Comparison of ENCODE assay signal across 9 mouse cellular contexts in genomic region chr4:3067265-3067664, GRCm38 (mm10).
DNase-seq lines count a peak whose midpoint lies in the region; ATAC-seq and TF ChIP-seq lines count a peak whose summit lies in the region.
"Had no signal": no experiment of that assay in that cellular context is flagged by ENCODE, and none has a peak within 500 bp of the region (broad histone marks: within the 10 kb centered on the region; RNA-seq: fewer than 3 reads in every experiment).

No protein-coding gene starts in this region.

- no peak for DNase-seq in heart, postnatal 25 days (ENCODE audit: low spot score)
- DNase-seq in ovary, adult 18-20 months (ENCODE audit: low spot score) = peak; percentile 1
- no peak for DNase-seq in ovary, postnatal 10 days (ENCODE audit: low spot score)
- DNase-seq in hindbrain, postnatal 0 days (ENCODE audit: low spot score) = no peak
- peak; percentile 35 for DNase-seq in testis, postnatal 10 days (ENCODE audit: low spot score)
- no peak for DNase-seq in layer of hippocampus, postnatal 14 days (ENCODE audit: low spot score in 2 of 2)
- no peak for DNase-seq in embryo, embryonic 11 days

- no peak overlapping the region for H3K27ac ChIP-seq in heart, embryonic 14.5 days (replicated peaks in 1 of 2; ENCODE audit: control insufficient read depth in 1 of 2, insufficient read depth in 1 of 2, low read depth in 2 of 2, low read length in 2 of 2)
- no peak overlapping the region for H3K27ac ChIP-seq in hindbrain, postnatal 0 days
- H3K27ac ChIP-seq: liver, embryonic 14.5 days had no signal

- peaks cover 87% of the 10 kb centered on the region for H3K9me3 ChIP-seq in heart, embryonic 14.5 days (ENCODE audit: control insufficient read depth, low read length)
- H3K9me3 ChIP-seq in hindbrain, postnatal 0 days (ENCODE audit: low read length) = peaks cover 80% of the 10 kb centered on the region

- H3K9ac ChIP-seq in heart, embryonic 14.5 days (ENCODE audit: low read length) = no peak overlapping the region
- H3K9ac ChIP-seq in hindbrain, postnatal 0 days (replicated peaks; ENCODE audit: low read length) = no peak overlapping the region
- H3K9ac ChIP-seq: liver, embryonic 14.5 days had no signal

- no peaks in the 10 kb centered on the region for H3K4me1 ChIP-seq in heart, embryonic 14.5 days (ENCODE audit: control insufficient read depth in 2 of 2, insufficient read depth in 2 of 2, low read length in 2 of 2)
- no peaks in the 10 kb centered on the region for H3K4me1 ChIP-seq in hindbrain, postnatal 0 days (ENCODE audit: insufficient read depth, low read length)

- H3K36me3 ChIP-seq in heart, embryonic 14.5 days (ENCODE audit: control insufficient read depth, insufficient read depth, low read length) = no peaks in the 10 kb centered on the region
- H3K36me3 ChIP-seq in hindbrain, postnatal 0 days (ENCODE audit: insufficient read depth, low read length) = no peaks in the 10 kb centered on the region

- H3K4me2 ChIP-seq in heart, embryonic 14.5 days (ENCODE audit: low read length) = no peak overlapping the region
- H3K4me2 ChIP-seq in hindbrain, postnatal 0 days (ENCODE audit: low read depth, low read length) = no peak overlapping the region

- H3K27me3 ChIP-seq in heart, embryonic 14.5 days (ENCODE audit: control insufficient read depth, insufficient read depth, low read length) = no peaks in the 10 kb centered on the region
- no peaks in the 10 kb centered on the region for H3K27me3 ChIP-seq in hindbrain, postnatal 0 days (ENCODE audit: insufficient read depth, low read length)

- H3K4me3 ChIP-seq in heart, embryonic 14.5 days (ENCODE audit: control insufficient read depth in 1 of 2, insufficient read depth in 1 of 2, low read depth in 1 of 2, low read length in 2 of 2) = no peak overlapping the region
- H3K4me3 ChIP-seq in hindbrain, postnatal 0 days (ENCODE audit: low read length) = no peak overlapping the region

- 48% methylated on average over 2 of the region's 2 CpGs for WGBS in heart, embryonic 14.5 days
- 50% methylated on average over 2 of the region's 2 CpGs for WGBS in hindbrain, postnatal 0 days

- intact Hi-C loops in heart, postnatal 25 days (cut with DNase I) = no loop called here

- no peak for TF ChIP-seq CTCF in hindbrain, postnatal 0 days (IDR thresholded peaks at IDR 0.05; ENCODE audit: low read depth)

- ATAC-seq in heart, embryonic 14.5 days (ENCODE audit: insufficient number of reproducible peaks, insufficient read depth, low FRiP score, low read depth) = peak; percentile 1; the same call in 1 of the 2 replicates
- ATAC-seq in hindbrain, postnatal 0 days = peak; percentile 6

Comparison
In these comparisons a context has a peak if more than half of its experiments do, and no peak if none do; other contexts are left out.
1. DNase-seq: peak in ovary, adult 18-20 months (single experiment) and testis, postnatal 10 days (single experiment); none in heart, postnatal 25 days (single experiment), ovary, postnatal 10 days (single experiment), hindbrain, postnatal 0 days (single experiment), layer of hippocampus, postnatal 14 days (0 of 2) and embryo, embryonic 11 days (single experiment).